Mouse (Mus musculus) C2C12 (cell line): ENCODE data around the gene Grb7.

ENCODE experiments used
- CEBPB ChIP-seq: IDR thresholded peaks from one replicate; pipeline ENCODE4 v1.6.1; 2011; ENCODE audit warnings: low read depth, mild to moderate bottlenecking, control low read depth, moderate library complexity
- CTCF ChIP-seq: IDR thresholded peaks from one replicate; pipeline ENCODE4 v1.5.1; 2011; ENCODE audit not compliant: control insufficient read depth, insufficient read depth, insufficient read length
- FOSL1 ChIP-seq: IDR thresholded peaks from one replicate; pipeline ENCODE4 v1.8.0; 2011; ENCODE audit warnings: mild to moderate bottlenecking, low read length; ENCODE audit not compliant: poor library complexity, insufficient read depth, severe bottlenecking
- MYOD1 ChIP-seq: IDR thresholded peaks from one replicate; pipeline ENCODE4 v1.6.1; 2011; ENCODE audit warnings: low read depth; ENCODE audit not compliant: control insufficient read depth, insufficient read length
- MYOG ChIP-seq: IDR thresholded peaks from one replicate; pipeline ENCODE4 v1.6.1; 2011; ENCODE audit not compliant: control insufficient read depth, insufficient read length; ENCODE audit errors: extremely low read depth

DNA sequence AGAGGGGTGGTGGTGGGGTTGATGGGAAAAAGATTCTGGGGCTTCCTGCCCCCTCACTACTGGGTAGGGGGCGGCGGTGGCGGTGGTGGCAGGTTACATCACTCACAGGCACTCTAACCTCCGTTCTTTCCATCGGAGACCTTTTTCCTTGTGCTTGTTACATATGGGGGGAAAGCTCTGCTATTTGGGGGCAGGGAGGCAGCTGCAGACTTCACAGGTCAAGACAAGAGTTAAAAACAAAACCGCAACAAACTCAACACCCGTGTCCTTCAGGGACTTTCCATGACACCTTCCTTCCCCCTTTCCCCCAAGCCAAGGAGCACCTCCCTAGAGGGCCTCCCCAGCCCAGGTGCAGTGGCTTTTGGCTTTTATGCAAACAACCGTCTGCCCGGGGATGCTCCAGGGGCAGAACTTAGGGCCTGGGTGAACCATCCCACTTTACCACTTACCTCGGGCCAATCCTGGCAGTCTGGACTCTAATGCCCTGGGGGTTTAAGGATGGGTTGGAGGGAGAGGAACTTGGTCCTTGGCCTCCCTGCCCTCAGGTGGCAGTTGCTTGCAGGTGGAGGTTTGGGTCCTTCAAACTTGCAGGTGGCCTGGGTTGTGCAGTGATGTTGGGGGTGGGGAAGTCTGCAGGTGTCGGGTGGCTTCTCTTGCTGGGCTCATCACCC lies 13.0 kb downstream of the Grb7 start:
- TF ChIP-seq CEBPB (no peak), CTCF (no peak), MYOD1 (no peak), MYOG (no peak), FOSL1 (no peak)
